Mouse (Mus musculus): ENCODE measurements around the gene Wdr46. TPM values are rescaled to one million over a fixed set of nuclear protein-coding genes. Genes with fewer than 3 reads are reported as not detected.

Gene Wdr46
- polyA plus RNA-seq, 1 experiment: 12.4 TPM

GRCm38 (mm10) chr17:33917656-33918292, 22.7 kb upstream of the Wdr46 start:
- TF ChIP-seq POLR2A (IDR thresholded peaks at IDR 0.05; ENCODE audit: low read depth, low read length): no peak
- no peak for TF ChIP-seq CTCF (IDR thresholded peaks at IDR 0.05; ENCODE audit: extremely low read depth, insufficient read length, insufficient replicate concordance, low read depth, low read length)
- Histone ChIP-seq H3K4me3 (ENCODE audit: low read depth, low read length) (no peak overlapping the region), H3K4me1 (ENCODE audit: control insufficient read depth, insufficient read depth, insufficient read length, low read length) (peaks cover 26% of the 10 kb centered on the region), H3K27ac (ENCODE audit: insufficient read depth, low read depth, low read length) (no peak overlapping the region), H3K36me3 (ENCODE audit: control insufficient read depth, insufficient read depth, low read length) (peaks cover 36% of the 10 kb centered on the region), H3K27me3 (ENCODE audit: control insufficient read depth, insufficient read depth, low read length) (no peaks in the 10 kb centered on the region)
- WGBS: 85% methylated on average over 18 of the region's 18 CpGs

- TF ChIP-seq CTCF (IDR thresholded peaks at IDR 0.05; ENCODE audit: extremely low read depth, insufficient read length, insufficient replicate concordance, low read depth, low read length): no peak
- TF ChIP-seq POLR2A (IDR thresholded peaks at IDR 0.05; ENCODE audit: low read depth, low read length): no peak
- 49% methylated on average over 37 of the region's 37 CpGs for WGBS
- Histone ChIP-seq H3K27me3 (ENCODE audit: control insufficient read depth, insufficient read depth, low read length) (no peaks in the 10 kb centered on the region), H3K36me3 (ENCODE audit: control insufficient read depth, insufficient read depth, low read length) (peaks cover 31% of the 10 kb centered on the region), H3K4me3 (ENCODE audit: low read depth, low read length) (peak overlapping the region; percentile 82; the same call in 1 of the 2 replicates), H3K27ac (ENCODE audit: insufficient read depth, low read depth, low read length) (peak overlapping the region; percentile 95), H3K4me1 (ENCODE audit: control insufficient read depth, insufficient read depth, insufficient read length, low read length) (peaks cover 26% of the 10 kb centered on the region)
Observed at GRCm38 (mm10) chr17:33918293-33919203, 21.9 kb upstream of the Wdr46 start.

- peaks cover 26% of the 10 kb centered on the region for H3K4me1 ChIP-seq (ENCODE audit: control insufficient read depth, insufficient read depth, insufficient read length, low read length)
- H3K27ac ChIP-seq (ENCODE audit: insufficient read depth, low read depth, low read length): peak overlapping the region; percentile 95
- TF ChIP-seq POLR2A (IDR thresholded peaks at IDR 0.05; ENCODE audit: low read depth, low read length) (peak; percentile 47; the same call in 1 of the 2 replicates), CTCF (IDR thresholded peaks at IDR 0.05; ENCODE audit: extremely low read depth, insufficient read length, insufficient replicate concordance, low read depth, low read length) (no peak; the same call in 1 of the 2 replicates)
- peak overlapping the region; percentile 82 for H3K4me3 ChIP-seq (ENCODE audit: low read depth, low read length)
- H3K36me3 ChIP-seq (ENCODE audit: control insufficient read depth, insufficient read depth, low read length): peaks cover 23% of the 10 kb centered on the region
- H3K27me3 ChIP-seq (ENCODE audit: control insufficient read depth, insufficient read depth, low read length): no peaks in the 10 kb centered on the region
- under 1% methylated on average over 52 of the region's 52 CpGs for WGBS
Observed at GRCm38 (mm10) chr17:33919351-33920281, 20.8 kb upstream of the Wdr46 start.

- H3K4me1 ChIP-seq (ENCODE audit: control insufficient read depth, insufficient read depth, insufficient read length, low read length): peaks cover 23% of the 10 kb centered on the region
- peak overlapping the region; percentile 82 for H3K4me3 ChIP-seq (ENCODE audit: low read depth, low read length)
- H3K27me3 ChIP-seq (ENCODE audit: control insufficient read depth, insufficient read depth, low read length): no peaks in the 10 kb centered on the region
- peaks cover 24% of the 10 kb centered on the region for H3K36me3 ChIP-seq (ENCODE audit: control insufficient read depth, insufficient read depth, low read length)
- TF ChIP-seq POLR2A (IDR thresholded peaks at IDR 0.05; ENCODE audit: low read depth, low read length) (0 out of 2 replicates have a peak, but pooled peaks have one; percentile 29), CTCF (IDR thresholded peaks at IDR 0.05; ENCODE audit: extremely low read depth, insufficient read length, insufficient replicate concordance, low read depth, low read length) (peak; percentile 83; the same call in 1 of the 2 replicates)
- under 1% methylated on average over 36 of the region's 36 CpGs for WGBS
- H3K27ac ChIP-seq (ENCODE audit: insufficient read depth, low read depth, low read length): peak overlapping the region; percentile 95
Observed at GRCm38 (mm10) chr17:33920282-33921097, 20.0 kb upstream of the Wdr46 start.

- no peak overlapping the region for H3K27ac ChIP-seq (ENCODE audit: insufficient read depth, low read depth, low read length)
- TF ChIP-seq CTCF (IDR thresholded peaks at IDR 0.05; ENCODE audit: extremely low read depth, insufficient read length, insufficient replicate concordance, low read depth, low read length) (no peak), POLR2A (IDR thresholded peaks at IDR 0.05; ENCODE audit: low read depth, low read length) (no peak)
- WGBS: 83% methylated on average over 7 of the region's 7 CpGs
- peak overlapping the region; percentile 82; the same call in 1 of the 2 replicates for H3K4me3 ChIP-seq (ENCODE audit: low read depth, low read length)
- peaks cover 32% of the 10 kb centered on the region for H3K36me3 ChIP-seq (ENCODE audit: control insufficient read depth, insufficient read depth, low read length)
- no peaks in the 10 kb centered on the region for H3K27me3 ChIP-seq (ENCODE audit: control insufficient read depth, insufficient read depth, low read length)
- H3K4me1 ChIP-seq (ENCODE audit: control insufficient read depth, insufficient read depth, insufficient read length, low read length): peaks cover 23% of the 10 kb centered on the region
Observed at GRCm38 (mm10) chr17:33921361-33921760, 19.1 kb upstream of the Wdr46 start.
